Mouse (Mus musculus): ENCODE measurements at regions not wholly inside any gene's neighbourhood (a gene's known extent, or its start where the extent isn't known, plus 50 kb on each side); places are given as distances from the start of the nearest gene placed in this dataset.

DNA sequence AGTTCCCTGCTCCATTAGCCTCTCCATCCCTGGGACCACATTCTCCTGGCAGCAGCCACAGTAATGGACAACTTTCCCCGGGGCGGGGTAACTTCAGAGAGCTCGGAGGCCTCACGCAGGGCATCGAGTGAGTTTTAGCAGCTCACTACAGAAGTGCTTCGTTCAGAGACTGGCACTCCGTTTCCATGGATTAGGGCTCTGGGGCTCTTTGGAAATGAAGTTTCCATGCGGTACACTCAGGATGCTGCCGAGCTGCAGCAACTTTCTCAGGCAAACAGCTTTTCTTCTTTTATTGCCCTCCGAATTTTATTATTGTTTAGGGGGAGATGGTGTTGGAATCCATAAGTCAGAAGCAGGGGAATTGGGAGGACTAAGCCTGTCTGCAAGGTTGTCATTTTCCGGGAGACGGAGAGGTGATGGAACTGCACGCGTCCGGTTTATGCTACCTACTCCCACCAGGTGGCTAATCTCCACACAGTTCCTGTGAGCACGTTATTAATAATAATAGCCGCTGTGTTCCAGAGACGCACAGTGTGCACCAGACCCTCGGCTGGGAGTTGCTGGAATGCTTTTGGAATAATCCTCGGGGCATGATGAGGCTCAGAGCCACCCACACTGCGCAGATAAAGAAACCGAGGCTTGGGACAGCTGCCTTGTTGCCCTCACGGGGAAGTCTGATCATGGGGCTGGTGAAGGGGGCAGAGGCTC is 460.4 kb upstream of the 3110018I06Rik start:
- no peak for DNase-seq (ENCODE audit: low read depth)

DNA sequence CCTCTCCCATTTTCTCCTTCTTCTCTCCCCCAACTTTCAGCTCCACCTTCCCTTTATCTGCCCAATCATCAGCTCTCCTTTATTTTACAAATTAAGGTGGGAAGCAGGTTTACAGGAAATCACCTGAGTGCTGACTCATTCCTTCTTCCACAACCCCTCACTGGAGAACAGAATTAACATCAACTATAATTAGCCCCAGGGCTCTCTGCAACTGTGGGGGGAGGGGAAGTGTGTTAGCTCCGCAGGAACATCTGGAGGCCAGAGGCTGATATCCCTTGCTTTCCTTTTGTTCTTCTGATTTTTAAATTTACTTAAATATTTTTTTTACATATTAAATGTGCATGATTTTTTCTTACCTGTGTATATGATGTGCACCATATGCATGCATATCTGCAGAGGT is 459.4 kb upstream of the 3110018I06Rik start:
- no peak for DNase-seq (ENCODE audit: low read depth)

DNA sequence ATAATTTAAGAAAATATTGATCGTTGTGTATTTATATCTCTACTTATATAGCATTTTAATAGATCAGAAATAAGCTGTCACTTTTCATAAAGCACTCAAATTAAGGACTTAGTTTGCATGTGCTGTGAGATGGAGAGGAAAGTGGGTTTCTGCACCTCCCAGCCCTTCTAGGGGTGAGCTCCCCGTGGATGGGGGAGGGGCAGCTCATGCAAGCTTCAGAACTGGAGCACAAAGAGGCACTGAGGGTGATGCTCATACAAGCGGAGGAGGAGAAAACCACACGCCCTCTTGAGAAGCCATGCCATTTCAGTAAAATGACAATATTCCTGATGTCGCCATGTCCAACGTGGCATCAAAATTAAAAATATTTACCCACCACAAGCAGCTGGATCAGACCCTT is 452.1 kb upstream of the 3110018I06Rik start:
- no peak for DNase-seq (ENCODE audit: low read depth)

DNA sequence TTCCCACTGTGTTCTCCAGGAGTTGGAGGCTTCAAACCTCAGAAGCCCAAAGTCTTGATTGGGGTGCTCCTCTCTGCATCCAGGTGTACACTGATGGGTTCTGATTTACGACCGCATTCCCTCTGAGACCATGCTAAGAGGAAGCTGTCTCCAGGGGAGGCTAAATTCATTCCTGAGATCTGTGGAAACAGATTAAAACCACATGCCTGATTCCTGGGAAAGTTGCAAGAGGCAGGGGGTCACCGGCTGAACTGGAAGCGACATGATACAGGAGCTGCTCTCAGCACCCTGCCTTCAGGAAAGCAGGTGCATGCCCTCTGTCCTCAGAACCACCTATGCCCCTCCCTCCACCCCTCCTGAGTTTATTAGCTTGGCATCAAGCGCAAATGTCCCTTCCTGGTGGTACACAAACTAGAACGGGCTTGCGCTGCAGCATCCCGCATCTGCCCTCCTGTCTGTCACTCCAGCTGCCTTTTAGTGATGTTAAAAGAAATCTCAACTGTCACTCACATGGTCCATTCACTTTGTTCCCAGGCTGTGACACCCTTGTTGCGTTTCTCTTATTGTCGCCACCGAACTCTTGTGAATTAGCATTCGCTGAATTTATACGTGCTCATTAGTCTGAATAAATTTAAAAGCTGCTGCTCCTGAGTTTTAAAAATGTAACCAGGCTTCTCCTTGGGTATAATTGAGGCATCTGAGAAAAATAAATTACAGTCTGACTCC is 446.3 kb upstream of the 3110018I06Rik start:
- DNase-seq (ENCODE audit: low read depth), result no peak

DNA sequence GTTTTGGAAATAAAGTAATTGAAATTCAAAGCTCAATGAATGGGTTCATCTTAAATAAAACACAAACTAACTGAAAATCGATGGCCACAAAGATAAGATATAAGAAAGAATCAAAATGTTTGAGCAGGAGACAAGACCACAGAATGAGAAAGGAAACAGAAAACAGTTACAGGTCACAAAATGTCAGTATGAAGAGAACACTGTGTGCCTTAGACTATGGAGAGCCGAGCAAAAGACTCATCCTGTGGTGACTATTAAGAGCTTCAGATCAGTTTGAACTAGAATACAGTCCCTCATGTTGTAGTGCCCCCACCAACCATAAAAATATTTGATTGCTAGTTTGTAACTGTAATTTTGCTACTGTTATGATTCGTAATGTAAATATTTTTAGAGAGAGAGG is 441.9 kb upstream of the 3110018I06Rik start:
- peak; percentile 53 for DNase-seq (ENCODE audit: low read depth)

DNA sequence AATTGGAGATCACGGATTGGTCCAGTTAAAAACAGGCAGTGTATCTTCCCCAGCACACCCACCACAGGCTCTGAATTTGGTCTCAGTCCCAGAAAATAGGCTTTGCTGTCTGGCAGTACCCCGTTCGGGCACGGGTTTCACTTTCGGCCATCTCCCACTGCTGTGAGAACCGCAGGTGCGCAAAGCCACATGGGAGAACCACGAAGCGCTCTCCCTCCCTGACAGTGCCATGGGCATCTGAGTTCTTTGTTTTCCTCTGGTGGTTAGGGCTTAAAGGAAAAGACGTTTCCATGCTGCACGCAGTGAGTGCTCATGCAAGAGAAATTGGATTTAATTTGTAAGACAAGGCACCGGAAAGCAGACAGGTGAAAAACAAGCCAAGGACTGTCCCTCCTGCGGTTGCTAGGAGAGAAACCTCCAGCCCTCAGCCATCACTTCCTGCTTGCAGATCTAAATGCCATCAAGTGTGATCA is 441.3 kb upstream of the 3110018I06Rik start:
- DNase-seq (ENCODE audit: low read depth), result peak; percentile 77

DNA sequence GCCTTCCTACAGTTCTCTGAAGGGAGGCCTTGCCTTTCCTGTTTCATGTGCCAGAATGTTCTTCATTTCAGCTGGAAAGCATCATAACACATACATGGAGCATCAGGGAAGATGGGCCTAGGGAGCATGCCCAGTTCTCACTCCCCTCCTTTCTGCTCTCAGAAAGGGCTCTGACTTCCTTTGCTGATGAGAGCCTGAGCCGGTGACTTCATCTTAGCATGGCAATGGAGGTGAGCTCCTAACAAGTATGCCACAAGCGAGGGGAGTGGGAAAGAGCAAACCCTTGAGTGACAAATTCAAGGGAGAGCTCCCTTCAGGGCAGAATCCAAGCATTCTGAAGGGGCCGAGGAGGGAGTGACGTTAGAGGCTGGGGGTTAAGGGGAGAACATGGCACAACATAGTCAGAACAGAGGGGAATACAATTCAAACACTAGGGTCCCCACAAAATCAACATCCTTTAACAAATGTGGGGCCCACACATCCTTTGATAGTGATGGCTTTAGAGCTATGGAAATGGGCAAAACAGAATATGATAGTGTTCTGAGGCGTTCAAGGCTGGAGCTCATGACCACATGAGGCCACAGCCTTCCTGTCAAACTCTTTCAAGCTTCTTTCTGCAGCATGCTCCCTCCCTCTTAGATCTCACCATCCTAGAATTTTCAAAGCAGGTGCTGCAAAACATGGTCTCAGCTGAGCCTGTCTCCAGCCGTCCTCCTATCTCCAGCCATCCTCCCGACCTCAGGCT is 437.4 kb upstream of the 3110018I06Rik start:
- peak; percentile 69 for DNase-seq (ENCODE audit: low read depth)

DNA sequence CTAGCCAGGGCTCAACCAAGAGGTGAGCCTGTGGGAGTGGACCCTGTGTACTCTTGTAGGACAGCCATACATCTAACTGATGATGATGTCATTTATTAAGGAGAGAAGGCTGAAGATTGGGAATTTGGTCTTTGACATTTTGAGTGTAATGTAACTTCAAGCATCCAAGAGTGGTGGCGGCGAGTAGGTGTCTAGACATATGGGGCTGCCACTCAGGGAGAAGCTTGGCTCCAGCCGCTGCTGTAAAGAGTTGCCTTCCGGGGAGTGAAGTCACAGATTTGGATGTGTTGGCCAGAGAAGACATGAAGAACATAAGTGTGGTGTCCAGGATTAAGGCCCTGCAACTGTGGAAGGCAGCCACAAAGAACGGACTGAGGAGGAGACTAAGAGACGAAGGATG is 436.3 kb upstream of the 3110018I06Rik start:
- no peak for DNase-seq (ENCODE audit: low read depth)

DNA sequence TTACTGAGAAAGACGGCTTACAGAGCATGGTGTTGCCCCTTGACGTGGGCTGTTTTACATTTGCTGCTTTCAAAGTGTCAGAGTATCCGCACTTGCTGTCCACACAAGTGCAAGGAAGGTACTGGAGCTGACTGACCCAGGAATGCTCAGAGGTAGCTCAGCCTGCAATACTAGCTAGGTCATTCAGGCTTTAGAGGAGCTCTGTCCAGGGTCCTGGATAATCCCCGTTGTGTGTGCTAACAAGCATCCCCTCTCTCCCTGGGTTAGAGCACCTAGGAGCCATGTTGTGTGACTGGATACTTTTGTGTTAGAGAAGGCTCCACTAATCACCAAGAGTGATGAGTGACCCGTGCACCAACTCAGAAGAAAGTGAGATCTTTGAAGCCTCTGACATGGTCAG is 431.9 kb upstream of the 3110018I06Rik start:
- DNase-seq (ENCODE audit: low read depth), result no peak

DNA sequence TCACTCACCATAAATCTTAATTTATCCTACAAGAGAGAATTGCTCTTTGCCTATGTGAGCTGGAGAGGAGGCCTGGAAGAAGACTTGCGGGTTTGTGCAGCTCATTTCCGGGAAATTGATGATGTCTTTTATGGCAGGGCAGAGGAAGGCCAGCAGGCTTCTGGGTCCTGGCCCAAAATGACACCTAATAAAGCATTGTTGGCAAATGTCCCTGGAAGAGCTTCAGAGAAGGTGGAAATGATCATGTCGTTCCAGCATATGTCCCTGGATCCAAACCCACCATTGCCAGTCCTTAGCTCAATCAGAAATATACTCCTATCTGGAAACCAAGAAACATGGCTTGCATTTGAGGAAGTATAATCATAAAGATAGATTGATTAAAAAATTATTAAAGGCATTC is 427.9 kb upstream of the 3110018I06Rik start:
- DNase-seq (ENCODE audit: low read depth), result no peak

DNA sequence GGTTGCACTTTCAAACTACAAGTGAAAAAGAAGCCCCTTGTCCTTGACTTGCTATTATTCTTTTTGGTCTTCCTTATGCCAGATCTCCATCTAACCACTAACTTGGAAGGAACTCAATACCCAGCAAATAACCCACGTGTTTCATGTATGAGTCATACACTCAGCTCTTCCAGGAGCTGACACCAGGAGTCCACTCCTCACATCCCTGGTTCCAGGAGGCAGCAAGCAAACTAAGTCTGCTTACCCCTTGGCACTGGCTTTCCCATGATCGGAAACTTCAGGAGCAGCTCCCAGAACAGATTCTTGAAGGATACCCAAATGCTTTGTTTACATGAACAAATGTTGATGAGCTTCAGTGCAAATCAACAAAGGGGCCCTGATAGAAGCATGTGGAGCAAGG is 421.1 kb upstream of the 3110018I06Rik start:
- DNase-seq (ENCODE audit: low read depth), result no peak

DNA sequence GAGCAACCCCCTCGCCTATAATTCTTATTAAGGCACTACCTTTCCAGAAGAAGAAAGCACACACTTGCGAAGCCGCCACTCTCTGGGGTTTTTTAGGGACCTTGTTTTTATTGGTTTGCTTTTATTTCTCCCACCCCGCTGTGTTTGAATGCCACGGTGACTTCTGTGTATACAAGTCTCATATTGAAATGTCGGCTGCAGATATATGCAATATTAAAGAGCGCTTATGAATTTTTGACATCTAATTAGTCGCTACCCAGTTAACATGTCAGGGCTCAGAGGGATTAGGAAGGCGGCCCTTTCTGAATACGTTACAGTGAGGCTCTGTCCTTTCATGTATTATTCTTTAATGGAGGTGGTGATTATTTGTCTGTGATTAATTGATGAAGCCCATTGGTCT is 405.9 kb upstream of the 3110018I06Rik start:
- no peak for DNase-seq (ENCODE audit: low read depth)

DNA sequence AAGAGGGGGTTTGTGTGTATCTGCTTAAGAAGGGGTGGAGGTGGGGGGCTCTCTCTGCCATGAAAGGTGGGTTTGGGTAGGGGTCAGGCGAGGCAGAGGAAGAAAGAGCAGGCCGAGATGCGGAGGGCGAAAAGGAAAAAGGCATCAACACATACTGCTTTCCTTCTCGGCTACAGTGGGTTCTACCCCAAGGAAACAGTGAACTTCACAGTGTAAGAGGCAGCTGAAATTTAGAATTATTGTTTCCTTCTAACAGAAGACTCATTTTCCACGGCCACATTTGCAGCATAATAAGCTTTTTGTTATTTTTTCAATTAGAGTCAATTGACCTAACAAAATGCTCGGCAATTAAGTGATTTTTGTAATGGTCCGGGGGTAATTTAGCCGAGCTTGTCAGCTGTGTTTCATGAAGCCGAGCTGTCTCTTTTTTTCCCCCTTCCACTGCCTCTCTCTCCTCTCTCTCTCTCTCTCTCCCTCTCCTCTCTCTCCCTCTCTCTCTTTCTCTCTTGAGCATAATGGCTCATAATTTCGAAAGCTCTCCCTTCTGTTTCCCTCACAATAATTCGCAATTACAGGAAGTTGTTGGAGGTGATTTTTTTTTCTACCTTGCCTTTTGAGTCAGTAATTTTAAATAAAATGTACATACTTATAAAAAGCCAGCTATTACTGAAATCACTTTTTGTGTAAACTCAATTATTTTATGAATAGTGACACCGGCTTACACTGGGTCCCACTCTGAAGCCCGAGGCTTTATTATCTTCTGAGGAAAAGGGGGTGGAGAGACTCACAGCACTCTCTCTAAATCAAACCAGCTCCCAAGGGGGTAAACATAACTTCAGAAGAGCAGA is 403.1 kb upstream of the 3110018I06Rik start:
- DNase-seq (ENCODE audit: low read depth), result no peak

DNA sequence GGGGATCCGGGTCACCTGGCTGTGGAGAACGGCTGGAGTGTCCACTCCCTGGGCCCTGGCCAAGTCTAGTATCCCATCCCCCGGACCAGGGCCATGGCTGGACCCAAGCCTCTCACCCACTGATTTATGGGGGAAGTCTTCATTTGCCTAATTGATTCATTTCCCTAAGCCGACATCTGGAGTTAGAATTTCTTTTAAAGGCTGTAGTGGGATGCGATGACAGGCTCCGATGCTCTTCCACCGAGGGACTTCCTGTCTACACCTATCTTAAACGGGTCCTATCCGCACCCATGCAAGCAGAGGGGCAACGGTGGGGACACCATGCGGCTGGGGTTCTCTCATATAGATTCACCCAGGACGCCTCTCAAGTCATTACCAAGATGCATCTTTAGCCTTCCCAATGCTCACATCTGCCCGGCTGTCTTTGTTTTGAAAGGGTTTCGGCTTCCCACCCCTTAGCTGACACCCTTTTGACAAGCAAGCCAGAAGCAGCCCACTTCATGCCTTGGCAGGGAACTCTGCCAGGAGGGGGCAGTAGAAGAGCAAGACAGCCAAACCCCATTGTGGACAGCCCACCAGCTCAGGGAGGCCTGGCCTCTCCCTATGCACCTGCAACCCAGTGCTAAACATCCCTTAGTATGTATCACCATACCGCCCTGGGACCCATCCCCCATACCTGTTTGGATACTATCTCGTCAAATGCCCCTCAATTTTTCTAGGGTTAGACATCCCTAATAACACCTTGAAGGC is 402.4 kb upstream of the 3110018I06Rik start:
- DNase-seq (ENCODE audit: low read depth), result peak; percentile 91

DNA sequence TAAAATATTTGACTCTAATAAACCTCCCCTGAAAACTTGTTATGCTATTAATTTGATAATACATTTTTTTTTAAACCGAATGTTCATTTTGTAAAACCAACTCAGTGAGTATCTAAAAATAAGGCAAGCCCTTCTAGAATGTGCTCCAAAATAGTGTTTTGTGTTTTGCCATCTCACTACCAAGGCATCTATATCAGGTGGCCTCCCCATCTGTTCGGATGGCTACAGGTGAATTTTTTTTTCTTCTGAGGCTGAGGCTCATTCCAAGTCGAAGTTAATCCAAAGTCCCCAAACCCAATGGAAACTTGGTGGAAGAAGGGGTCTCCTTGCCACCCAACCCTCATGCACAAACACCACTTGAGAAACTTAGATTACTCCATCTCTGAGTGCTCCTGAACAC is 396.3 kb upstream of the 3110018I06Rik start:
- no peak for DNase-seq (ENCODE audit: low read depth)

DNA sequence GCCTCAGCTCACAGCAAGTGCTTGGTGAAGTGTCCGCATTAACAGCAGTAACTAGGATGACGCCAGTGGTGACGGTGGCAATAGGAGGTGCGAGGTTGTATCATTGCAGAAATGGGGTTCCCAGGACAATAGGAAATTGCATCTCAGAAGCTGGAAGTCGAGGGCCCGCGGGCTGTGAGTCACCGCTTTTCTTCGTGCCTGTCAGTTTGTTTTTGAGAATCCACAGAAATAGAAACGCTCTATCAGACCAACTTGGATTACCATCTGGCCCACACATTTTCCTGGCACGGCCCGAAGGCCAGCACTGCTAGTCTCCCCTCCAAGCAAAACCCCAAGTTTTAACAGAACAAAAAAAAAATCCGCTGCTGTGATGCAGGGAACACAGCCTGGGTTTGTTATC is 395.1 kb upstream of the 3110018I06Rik start:
- DNase-seq (ENCODE audit: low read depth), result no peak

DNA sequence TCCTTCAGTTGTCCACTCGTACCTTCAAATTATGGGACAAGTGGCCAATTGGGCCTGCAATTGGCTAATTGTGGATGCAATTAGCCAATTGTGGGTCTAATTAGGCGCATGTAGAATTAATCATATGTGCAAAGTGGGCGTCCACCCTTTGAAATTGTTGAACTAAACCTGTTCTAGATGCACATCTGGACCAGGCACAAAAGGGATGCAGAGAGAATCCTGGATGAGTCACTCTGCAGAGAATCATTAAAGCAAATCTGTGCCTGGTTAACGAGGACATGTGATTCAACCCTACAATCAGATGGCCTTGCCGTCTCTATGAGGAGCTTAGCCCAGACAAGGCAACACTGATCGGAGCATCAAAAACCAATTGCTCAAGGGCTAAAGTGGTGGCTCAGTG is 393.0 kb upstream of the 3110018I06Rik start:
- DNase-seq (ENCODE audit: low read depth), result no peak

DNA sequence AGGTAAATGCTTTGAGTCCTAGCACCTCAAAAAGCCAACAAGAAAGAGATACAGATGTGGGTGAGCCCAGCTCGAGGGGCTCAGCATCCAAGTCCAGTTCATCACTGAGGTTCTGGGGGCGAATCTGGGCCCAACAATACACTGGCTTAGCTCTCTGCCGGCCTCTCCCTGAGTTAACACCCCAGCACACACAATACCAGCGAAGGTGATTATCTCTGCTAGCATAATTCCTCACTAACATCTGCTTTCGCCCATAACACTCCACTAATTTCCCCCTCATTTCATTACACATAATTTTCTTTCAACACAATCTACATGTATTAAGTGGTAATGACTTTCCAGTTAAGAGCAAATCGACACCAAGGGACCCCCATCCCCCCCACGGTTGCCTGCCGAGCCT is 383.9 kb upstream of the 3110018I06Rik start:
- no peak for DNase-seq (ENCODE audit: low read depth)

DNA sequence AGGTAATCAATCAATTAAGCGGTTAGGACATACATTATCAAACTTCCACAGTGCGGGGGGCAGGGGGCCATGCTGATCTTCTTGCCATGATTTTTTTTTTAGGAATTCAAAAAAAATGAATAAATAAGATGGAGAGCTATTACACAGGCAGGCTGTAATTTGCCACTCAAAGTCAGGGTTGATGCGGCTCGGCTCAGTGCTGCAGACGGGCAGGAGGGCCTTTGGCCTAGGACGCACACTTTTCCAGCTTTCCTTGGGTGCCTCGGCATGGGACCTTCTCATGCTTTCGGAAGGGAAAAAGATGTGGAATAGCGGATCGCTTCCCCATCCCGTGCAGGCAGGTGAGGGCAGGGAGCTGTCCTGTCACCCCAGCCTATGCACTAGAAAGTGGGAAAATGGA is 383.4 kb upstream of the 3110018I06Rik start:
- no peak for DNase-seq (ENCODE audit: low read depth)

DNA sequence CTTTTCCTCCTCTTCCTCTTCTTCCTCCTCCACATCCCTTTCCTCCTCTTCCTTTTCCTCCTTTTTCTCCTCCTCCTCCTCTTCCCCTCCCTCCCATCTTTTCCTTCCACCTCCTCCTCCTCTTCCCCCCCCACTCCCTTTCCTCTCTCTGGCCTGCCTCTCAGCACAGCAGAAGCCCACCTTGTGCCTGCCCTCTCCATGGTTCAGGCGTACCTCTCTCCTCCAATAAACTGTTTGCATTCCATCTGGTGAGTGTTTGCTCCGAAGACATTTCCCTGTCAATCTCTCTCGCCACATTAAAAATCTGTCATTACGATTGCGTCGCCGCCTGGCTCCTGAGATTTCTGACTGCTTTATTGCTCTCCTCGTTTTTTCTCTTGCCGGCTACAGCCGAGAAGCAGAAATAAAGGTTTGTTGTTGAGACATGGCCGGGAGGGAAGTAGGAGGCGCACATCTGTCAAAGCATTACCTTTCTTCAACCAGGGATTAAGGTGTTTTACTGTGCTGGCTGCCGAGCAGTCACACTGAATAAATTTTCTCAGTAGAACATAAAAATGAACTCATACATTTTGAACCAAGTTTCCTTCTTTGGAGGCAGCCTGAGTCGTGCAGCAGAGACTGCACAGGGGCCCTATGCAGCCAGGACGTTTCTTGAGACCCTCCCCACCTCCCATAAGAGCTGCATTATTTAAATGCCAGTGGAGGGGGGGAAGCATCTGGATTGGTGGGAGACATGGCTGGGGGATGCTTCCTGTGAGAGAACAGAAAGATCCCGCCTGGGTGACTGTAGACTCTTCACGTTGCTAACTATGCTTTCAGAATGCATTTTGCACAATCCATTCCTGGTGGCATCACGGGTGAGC is 376.3 kb upstream of the 3110018I06Rik start:
- no peak for DNase-seq (ENCODE audit: low read depth)

Measured in naive thymus-derived CD4-positive, alpha-beta T cell, adult 2 months (primary cell).